Mouse (Mus musculus) embryonic fibroblast, embryonic 13.5 days (primary cell): ENCODE results near the gene Pcbp4.

Source experiments
- CTCF ChIP-seq: IDR thresholded peaks from 2 replicates; pipeline ENCODE4 v1.5.1; 2011; ENCODE audit warnings: mild to moderate bottlenecking, control low read depth, low read length, moderate library complexity, borderline replicate concordance; ENCODE audit not compliant: insufficient read depth
- POLR2A ChIP-seq: IDR thresholded peaks from 2 replicates; pipeline ENCODE4 v1.6.1; 2011; ENCODE audit warnings: low read depth, mild to moderate bottlenecking, control low read depth, low read length, moderate library complexity

- no peak for TF ChIP-seq POLR2A
- TF ChIP-seq CTCF: no peak
Measured at GRCm38 (mm10) chr9:106512729-106513450, 59.8 kb downstream of the Pcbp4 start.
